Mouse (Mus musculus) spleen, postnatal 36 days (tissue): Measurements from ENCODE around the gene Hnrnpf.

ENCODE experiments used
- DNase-seq, 2 experiments: peaks; one replicate each; pipeline ENCODE4 v3.0.0; 2022; ENCODE audit warnings: low spot score in 2 of 2, mixed read lengths in 1 of 2

Gene Hnrnpf

DNA sequence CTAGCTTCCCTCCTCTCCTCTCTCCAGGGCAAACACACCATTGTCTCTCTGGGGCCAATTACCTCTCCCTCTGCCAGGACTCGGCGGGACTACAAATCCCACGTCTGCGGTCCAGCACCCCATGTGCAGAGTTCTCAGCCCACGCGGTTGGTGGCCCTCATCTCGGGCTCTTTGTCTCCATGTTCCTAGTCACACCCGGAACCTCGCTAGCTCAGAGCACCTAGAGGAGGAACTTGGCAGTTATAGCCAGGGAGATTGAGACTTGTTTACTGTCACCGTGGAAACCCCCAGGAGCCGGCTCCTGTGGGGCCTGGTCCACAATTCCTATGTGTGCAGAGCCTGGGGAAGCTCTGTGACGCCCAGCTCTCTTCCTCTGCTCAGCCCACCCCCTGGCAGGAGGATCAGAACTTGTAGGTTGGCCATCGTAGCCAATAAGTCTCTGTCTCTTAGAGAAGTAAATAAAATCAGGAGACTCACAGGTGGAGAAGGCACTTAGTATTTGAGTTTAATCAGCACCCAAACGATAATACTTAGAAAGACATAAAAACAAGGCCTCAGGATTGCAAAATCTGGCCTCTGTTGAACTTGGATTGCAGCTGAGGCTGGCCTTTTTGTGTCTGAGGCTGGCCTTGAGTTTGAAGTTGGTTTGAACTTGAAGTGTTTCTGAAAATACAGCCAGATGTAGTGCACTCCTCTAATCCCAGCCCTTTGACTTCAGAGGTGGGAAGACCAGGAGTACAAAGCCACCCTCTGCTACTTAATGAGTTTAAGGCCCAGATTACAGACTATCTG, 8.6 kb upstream of the Hnrnpf start:
- DNase-seq, result peak; percentile 51 to 52

DNA sequence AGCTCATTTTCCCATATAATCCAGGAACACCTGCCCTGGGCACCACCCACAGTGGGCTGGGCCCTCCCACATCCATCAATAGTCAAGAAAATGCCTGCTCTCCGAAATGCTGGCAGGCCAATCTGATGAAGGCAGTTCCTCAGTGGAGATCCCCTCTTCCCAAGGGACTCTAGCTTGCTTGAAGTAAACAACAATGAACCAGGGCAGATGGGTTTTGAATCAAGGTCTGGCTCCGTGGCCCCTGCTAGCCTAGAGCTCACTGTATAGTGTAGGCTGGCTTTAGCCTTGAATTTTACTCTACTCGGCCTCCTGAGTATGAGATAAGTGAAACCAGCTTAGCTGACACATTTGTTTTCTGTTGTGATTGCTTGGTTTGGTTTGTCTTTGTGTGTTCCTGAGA, 7.7 kb upstream of the Hnrnpf start:
- DNase-seq, result no peak

DNA sequence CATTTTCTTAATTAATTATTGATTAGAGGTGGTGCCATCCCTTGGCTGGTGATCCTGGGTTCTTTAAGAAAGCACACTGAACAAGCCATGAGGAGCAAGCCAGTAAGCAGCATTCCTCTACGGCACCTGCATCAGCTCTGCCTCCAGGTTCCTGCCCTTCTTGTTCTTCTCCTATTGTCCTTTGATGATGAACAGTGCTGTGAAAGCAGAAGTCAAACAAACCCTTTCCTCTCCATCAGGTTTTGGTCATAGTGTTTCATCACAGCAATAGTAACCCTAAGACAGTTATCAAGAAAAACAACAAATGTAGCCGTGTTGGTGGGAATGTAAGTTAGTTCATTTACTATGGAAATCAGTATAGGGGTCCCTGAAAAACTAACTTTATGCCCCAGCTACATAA, 6.7 kb upstream of the Hnrnpf start:
- DNase-seq, result no peak

DNA sequence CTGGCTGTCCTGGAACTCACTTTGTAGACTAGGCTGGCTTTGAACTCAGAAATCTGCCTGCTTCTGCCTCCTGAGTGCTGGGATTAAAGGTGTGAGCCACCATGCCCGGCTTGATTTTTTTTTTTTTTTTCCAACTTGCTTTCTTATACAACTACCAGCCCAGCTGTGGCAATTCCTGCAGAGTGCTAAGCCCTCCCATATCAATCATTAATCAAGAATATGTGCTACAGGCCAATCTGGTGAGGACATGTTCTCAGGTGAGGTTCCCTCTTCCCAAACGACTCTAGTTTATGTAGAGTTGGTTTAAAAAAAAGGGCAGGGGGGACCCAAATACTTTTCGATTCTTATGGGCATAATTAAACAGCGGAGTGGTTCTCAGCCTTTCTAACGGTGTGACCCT, 2.3 kb upstream of the Hnrnpf start:
- no peak for DNase-seq

DNA sequence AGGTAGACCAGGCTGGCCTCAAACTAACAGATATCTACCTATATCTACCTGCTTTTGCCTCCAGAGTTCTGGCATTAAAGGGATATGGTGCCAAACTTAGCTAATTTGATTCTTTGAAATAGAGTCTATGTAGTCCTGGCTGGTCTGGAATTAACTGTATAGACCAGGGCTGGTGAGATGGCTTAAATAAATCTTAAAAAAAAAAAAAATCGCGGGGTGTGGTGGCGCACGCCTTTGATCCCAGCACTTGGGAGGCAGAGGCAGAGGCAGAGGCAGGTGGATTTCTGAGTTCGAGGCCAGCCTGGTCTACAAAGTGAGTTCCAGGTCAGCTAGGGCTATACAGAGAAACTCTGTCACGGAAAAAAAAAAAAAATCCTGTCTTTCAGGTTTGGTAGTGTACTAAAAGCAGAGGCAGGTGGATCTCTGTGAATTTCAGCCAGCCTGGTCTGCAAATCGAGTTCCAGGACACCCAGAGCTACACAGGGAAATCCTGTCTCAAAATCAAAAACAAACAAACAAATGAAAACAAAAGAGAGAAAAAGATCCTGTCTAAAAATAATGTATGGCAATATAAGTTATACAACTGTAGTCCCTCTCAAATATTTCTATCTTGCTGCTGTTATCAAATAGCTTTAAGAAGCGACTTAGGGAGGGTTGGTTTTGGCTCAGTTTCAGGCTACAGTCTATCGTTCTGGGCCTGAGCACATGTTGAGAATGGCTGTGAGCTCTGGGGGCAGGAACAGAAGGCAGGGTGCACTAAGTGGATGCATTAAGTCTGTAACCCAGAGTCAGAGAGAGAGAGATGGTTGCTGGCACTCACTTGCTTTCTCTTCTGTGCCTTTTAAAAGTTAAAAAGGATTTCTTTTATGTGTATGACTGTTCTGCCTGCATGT, 1.6 kb downstream of the Hnrnpf start:
- no peak for DNase-seq

DNA sequence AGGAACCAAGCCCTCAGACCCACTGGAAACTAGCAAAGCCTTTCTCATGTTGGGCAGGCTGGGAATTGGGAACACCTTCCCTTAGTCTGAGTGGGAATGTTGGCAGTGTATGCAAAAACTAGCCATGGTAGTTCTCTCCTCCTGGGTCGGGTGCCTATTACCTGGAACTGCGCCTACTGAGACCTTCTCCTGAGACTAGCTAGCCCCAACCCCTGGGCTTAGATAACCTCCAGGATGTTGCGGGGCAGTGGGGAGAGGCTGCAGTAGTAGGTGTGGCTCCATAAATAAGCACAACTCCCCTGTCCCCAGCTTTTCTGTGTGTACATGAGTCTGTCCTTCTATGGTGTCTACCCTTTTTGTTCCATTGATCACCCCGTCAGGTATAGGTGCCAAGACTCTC, 2.4 kb downstream of the Hnrnpf start:
- DNase-seq, result no peak

DNA sequence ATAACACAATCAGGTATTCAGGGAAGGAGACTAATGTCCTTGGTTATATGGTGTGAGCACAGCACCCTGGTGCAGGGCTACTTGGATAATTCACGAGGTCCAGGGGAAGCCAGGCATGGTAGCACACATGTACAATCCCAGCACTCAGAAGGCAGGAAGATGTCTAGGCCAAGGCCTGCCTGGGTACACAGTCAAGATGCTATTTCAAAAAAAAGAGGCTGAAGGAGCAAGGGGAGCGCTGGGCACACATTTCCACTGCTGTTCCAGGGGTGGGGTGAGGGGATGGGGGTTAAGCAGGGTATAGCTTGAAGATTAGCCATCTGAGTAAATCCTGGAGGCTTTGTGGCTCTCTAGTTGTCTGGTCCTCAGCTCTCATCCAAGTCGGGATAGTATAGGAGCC, 3.7 kb downstream of the Hnrnpf start:
- DNase-seq, result no peak

DNA sequence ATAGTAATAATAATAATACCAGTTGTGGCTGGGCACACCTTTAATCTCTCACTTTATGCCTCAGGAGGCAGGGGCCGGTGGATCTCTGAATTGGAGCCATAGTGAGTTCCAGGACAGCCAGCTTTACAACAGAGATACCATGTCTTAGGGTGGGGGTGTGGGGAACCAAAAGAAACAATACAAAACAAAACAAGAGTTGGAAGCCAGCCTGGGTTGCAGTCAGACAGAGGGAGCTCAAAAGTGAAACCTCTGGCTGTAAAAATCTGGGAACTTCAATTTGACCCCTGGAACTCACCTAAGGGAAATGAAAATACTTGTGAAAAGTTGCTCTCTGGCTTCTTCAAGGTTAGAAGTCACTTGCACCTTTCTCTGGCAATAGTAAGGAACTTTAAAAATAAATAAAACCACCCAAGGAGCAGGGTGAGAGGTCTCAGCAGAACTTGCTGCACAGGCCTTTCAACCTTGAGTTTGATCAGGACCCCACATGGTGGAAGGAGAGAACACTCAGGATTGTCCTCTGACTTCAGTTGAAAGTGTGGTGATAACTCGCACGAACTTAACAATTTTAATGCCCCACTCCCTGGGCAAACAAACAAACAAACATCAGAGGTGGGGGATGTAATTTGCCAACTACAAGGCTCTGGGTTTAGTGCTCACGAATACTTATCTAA, 5.3 kb downstream of the Hnrnpf start:
- DNase-seq, result no peak

DNA sequence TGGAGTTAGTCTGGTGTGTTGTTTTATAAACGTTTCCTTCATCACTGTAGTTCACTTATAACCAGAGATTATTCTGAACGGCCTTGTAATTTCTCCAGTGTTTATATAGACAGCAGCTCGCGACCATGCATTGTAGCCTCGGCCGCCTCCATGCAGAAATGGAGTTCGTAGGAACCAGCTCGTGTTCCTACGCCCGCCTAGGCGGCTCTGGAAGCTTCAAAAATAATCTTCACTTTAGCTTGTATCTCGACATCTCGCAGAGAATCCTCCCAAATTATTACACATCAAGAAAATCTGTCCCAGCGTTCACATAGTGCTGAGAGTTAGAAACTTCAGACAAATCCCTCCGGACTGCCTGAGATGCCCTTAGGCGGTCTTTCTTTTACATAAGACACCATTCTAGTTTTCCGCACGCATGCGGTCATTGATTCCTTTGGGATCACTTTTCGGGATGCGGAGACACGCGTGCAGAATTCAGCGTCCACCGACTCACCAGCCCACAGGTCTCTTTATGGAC, 5.9 kb downstream of the Hnrnpf start:
- peak in 1 of 2 experiments; percentile 52 for DNase-seq

DNA sequence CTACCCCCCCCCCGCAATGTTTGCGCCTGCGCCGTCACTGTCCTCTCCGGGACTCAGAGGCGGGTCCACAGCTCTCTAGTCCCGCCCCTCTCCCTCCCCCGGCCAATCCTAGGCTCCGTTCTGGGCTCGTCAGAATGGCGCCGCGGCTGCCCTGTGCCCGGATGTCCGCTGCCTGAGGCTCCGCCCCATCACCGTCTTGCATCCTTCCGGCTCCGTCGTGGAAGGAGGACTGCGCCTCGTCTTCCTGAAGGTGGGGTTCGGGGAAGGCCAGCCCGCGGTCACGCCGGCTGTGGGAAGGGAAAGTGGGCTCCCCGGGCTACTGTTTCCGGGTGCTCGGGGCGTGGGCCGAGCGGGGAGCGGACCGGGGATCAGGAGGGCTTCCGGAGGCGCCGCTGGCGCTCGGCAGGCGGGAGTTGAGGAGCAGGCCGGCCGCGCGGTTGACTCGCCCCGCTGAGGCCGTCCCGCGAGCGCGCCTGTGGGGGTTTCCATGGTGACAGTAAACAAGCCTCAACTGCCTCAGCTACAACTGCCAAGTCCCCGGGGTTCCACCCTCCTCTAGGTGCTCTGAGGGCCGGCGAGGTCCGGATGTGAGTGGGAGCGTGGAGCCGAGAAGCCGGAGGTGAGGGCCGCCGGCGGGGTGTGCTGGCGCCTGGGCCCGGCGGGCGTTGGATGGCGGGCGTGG, 6.6 kb downstream of the Hnrnpf start:
- DNase-seq, result peak; percentile 98

DNA sequence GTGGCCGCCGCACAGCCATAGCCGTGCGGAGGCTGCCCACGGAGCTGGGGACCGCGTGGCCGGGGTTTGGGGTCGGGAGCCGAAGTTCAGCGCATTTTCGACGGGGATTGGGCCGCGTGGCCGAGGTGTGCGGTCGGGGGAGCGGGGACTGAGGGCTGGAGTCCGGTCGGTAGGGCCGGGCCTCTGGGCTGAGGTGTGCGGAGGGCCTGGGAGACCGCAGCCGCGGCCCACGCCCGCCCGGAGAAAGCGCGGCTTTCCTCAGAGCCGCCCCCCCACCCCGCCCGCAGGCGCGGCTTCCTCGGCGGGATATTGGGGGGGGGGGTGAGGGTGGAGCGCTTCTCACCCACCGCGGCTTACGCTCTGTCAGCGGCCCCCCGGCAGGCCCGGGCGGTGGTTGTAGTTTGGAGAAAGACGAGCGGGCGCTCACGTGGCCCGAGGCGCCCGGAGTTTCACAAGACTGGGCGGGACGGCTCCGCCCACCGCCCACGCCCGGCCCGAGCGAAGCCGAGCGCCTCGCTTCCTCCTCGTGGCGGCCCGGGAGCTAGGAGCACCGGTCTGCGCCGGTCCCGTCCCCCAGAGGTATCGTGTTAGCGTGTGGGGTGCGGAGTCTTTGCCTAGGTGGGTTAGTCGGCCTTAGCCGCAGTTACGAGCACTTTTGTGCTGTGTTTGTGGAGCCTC, 7.3 kb downstream of the Hnrnpf start:
- DNase-seq, result peak; percentile 91

DNA sequence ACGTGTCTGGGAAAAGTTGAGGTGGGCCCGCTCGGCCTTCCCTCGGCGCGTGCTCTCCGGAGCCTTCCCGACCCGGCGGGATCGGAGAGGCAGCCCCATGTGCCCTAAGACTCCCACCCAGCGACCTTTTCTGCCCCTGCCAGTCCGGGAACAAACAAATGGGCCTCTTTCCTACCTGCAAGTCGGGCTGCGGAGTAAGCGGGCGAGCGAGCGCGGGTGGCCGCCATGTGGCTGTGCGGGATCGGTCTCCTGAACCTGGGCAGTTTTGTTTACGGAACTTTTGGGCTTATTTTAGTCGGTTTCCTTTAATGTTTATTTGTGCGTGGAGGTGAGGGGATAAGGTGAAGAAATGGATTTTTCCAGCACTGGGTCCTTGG, 7.8 kb downstream of the Hnrnpf start:
- DNase-seq, result no peak

DNA sequence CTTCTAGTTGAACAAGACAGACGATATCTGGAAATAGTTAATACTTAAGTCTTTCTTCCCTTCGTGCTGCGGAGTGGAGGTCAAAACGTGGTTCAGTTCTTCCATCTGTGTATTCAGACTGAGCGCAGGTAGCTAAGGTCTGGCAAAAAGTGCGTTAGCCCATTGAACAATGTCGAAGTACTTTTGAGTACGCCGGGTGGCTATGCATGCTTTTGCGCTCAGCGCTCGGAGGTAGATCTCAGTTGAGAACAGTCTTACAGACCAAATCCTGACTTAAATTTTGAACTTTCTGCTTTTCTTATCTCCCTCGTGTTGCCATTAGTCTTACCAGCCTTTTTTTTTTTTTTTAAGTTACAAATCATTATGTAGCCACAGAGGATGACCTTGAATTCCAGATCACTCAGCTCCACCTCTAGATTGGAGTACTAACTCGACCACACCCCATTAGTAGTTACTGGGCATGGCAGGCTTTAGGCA, 8.3 kb downstream of the Hnrnpf start:
- no peak for DNase-seq

DNA sequence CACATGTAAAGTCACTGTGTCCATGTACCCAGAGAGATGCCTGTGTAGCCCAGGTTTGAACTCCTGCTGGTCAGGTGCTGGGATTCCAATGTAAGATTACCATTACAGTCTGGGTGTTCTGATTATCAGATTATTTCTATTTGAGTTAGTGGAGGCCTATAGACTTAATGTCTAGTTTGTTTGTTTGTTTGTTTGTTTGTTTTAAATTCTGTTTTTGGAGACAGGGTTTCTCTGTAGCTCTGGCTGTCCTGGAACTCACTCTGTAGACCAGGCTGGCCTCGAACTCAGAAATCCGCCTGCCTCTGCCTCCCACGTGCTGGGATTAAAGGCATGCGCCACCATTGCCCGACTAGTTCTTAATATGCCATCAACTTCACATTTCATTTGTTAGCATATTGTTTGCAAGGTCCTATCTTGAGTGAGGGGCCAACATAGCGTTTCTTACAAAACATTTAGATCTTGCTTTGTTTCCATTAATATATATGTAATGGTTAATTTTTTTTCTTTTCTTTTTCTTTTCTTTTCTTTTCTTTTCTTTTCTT, 10.1 kb downstream of the Hnrnpf start:
- no peak for DNase-seq

DNA sequence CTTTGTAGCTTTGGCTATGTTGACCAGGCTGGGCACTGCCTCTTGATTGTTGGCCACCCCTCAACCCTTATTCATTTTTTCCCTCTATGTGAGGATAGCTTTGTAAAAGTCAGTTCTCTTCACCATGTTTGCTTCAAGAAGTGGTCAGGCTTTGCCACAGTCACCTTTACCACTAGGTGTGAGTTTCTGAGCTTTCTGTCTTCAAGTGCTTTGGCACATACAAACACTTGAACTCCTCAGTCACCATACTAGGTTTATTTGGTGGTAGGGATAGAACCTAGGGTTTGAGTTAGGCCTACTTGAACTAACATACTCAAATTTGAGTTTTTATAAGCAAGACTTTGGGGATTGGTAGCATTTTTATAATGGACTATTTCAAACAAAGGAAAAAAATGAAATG, 14.4 kb downstream of the Hnrnpf start:
- DNase-seq, result no peak

DNA sequence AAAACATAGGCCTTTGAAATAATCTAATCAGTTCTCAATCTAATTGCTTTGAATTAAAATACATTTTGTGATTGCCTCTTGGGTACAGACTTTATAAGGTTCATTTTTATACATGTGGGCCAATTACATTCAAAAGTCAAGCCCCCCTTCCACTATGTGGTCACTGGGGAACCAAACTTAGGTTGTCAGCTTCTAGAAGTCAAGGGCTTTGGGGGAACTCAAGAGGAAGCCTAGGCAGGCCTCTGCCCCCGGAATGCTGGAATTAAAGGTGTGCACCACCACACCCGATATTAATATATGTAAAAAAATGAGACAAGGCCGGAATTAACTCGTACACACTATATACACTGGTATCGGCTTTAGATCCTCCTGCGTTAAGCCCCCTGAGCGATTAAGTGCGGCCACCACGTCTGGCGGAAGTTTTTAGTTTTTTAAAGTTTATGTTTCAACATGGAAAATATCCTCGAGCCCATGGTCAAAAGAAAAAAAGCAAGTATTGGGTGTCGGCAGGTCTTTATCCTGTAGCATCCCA, 16.1 kb downstream of the Hnrnpf start:
- DNase-seq, result no peak

DNA sequence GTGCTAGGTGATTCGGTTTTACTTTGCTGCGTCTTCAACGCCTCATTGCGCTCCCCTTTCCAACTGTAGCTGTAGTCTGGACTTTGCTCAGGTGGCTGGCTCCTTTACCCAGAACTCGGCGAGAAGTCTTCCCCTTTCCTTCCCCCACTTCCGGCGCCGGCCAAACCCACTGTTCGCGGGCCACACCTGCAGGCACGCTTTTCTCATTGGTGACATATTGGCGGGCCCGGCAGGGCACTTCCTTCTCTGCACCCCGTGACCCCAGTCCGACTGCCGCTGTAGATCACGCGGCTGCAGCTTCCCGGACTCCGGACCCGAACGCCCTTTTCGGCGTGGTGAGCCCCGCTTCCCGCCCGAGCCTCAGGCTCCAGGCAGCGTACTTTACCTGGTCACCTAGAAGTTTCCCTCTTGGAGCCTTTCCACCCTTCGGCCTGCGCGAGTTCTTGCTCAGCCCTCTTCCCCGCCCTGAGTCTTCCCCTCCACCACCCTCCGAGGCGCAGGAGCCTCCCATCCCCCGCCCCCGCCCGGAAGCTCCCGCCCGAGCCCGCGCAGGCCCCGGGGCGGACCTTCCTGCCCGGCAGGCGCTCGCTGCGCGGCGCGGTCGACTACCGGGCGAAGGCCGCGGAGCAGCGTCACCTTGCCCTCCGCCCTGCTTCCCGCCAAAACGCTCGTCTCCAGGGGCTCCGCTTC, 16.8 kb downstream of the Hnrnpf start:
- peak; percentile 93 to 95 for DNase-seq

DNA sequence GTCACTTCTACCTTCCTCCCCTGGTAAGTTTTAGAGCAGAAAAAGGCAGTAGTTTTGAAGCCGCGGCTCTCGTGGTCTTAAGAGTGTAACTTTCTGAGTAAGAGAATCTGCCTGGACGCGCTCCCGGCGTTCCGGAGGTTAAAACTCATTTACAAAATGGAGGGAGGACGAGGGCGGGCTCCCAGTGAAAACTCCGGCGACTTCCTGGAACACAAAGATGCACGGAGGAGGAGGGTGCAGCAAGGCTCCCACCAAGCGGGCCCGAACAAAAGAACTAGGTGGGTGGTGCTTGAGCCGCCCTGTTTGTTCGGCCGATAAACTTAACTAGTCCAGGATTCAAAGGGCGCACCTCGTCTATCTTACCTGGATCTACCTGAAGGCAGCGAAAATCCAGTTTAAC, 17.5 kb downstream of the Hnrnpf start:
- DNase-seq, result peak; percentile 60 to 64

DNA sequence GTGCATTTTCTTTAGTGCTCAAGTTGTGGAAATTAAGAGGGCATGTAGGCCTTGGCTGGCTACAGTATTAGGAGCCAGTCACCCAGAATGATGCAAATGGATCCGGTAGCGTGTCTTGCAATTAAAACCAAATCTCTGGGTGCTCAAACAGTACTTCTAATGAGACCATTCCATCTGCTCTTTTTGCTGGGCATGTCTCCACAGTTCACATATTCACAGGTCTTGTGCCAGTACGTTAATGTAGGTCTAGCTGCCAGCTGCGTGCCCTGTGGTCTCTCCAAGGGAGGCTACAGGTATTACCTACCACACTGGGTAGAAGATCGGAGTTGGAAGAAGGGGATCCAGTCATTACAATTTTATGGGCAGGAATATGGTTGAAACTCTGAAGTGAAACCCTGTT, 17.9 kb downstream of the Hnrnpf start:
- no peak for DNase-seq
